8 mouse cellular contexts compared by ENCODE assay signal in genomic region chr6:87016916-87017315, GRCm38 (mm10). TPM values are rescaled to one million over a fixed set of nuclear protein-coding genes. Genes with fewer than 3 reads are reported as not detected.
DNase-seq lines count a peak whose midpoint lies in the region; ATAC-seq and TF ChIP-seq lines count a peak whose summit lies in the region.

No protein-coding gene starts in this region.

- ATAC-seq in activated CD4-positive, CD25-positive, alpha-beta regulatory T cell, adult 4 months, result peak; percentile 65
- no peak for ATAC-seq in midbrain, postnatal 0 days (ENCODE audit: low FRiP score)

- peaks cover 44% of the 10 kb centered on the region for H3K36me3 ChIP-seq in midbrain, postnatal 0 days (ENCODE audit: insufficient read depth, low read length)

- H3K27me3 ChIP-seq in midbrain, postnatal 0 days (ENCODE audit: insufficient read depth, low read length), result no peaks in the 10 kb centered on the region

- H3K27ac ChIP-seq in midbrain, postnatal 0 days (ENCODE audit: low read depth, low read length), result no peak overlapping the region

- no peaks in the 10 kb centered on the region for H3K4me1 ChIP-seq in midbrain, postnatal 0 days (ENCODE audit: insufficient read depth, low read length)

- TF ChIP-seq CTCF in midbrain, postnatal 0 days (IDR thresholded peaks at IDR 0.05), result peak; percentile 79

- no peak overlapping the region for H3K4me3 ChIP-seq in midbrain, postnatal 0 days (ENCODE audit: low read depth, low read length)

- intact Hi-C loops in left cerebral cortex, postnatal 4 days (cut with DNase I), result no loop called here

- H3K9ac ChIP-seq in midbrain, postnatal 0 days (replicated peaks; ENCODE audit: low read length, poor library complexity, severe bottlenecking), result no peak overlapping the region

- peak; percentile 33 for DNase-seq in cerebellum, adult 8-10 months
- no peak for DNase-seq in cerebellum, adult 11-12 months
- DNase-seq in left cerebral cortex, postnatal 4 days, result peak; percentile 21
- no peak for DNase-seq in left cerebral cortex, adult 11 months (ENCODE audit: low spot score)
- peak; percentile 67 for DNase-seq in forelimb bud, embryonic 11.5 days (ENCODE audit: low read depth, low spot score)
- DNase-seq in midbrain, postnatal 0 days (ENCODE audit: low spot score), result peak; percentile 64
- no peak for DNase-seq in ovary, postnatal 36 days (ENCODE audit: low spot score)

- no peaks in the 10 kb centered on the region for H3K9me3 ChIP-seq in midbrain, postnatal 0 days (ENCODE audit: low read length)

- WGBS in midbrain, postnatal 0 days, result 68% methylated on average over 4 of the region's 4 CpGs

- no peak overlapping the region for H3K4me2 ChIP-seq in midbrain, postnatal 0 days (ENCODE audit: low read depth, low read length, poor library complexity, severe bottlenecking)

RNA-seq across cellular contexts. Expression of gene Nfu1, which starts 7.9 kb away (rescaled TPM):
- 10 to 100 TPM; 61.7 to 61.8 TPM for total RNA-seq in left cerebral cortex, postnatal 4 days (2021)
- 100 to 1,000 TPM; 133 to 159 TPM for polyA plus RNA-seq in activated CD4-positive, CD25-positive, alpha-beta regulatory T cell, adult 4 months (2017; shearing (Covaris generic))
- 395 and 506 TPM in 2 replicates for total RNA-seq in midbrain, postnatal 0 days (2014; rRNA removed)
- polyA plus RNA-seq in midbrain, postnatal 0 days (2015; fragmentation: Nextera tagmentation; extraction: Ambion mirVana), result 163 and 175 TPM in 2 replicates

RNA-seq across cellular contexts. Expression of gene Gfpt1, which starts 25.7 kb away (rescaled TPM):
- total RNA-seq in left cerebral cortex, postnatal 4 days (2021), result 10 to 100 TPM; 89.1 to 91.0 TPM
- polyA plus RNA-seq in activated CD4-positive, CD25-positive, alpha-beta regulatory T cell, adult 4 months (2017; shearing (Covaris generic)), result 10 to 100 TPM; 21.1 to 23.0 TPM
- total RNA-seq in midbrain, postnatal 0 days (2014; rRNA removed), result 43.7 and 62.3 TPM in 2 replicates
- polyA plus RNA-seq in midbrain, postnatal 0 days (2015; fragmentation: Nextera tagmentation; extraction: Ambion mirVana), result 19.3 and 21.4 TPM in 2 replicates

Comparison
In these comparisons a context has a peak if more than half of its experiments do, and no peak if none do; other contexts are left out.
1. DNase-seq: peak in cerebellum, adult 8-10 months (single experiment), left cerebral cortex, postnatal 4 days (single experiment), forelimb bud, embryonic 11.5 days (single experiment) and midbrain, postnatal 0 days (single experiment); none in cerebellum, adult 11-12 months (single experiment), left cerebral cortex, adult 11 months (single experiment) and ovary, postnatal 36 days (single experiment).